Mouse (Mus musculus): ENCODE data around the gene Ern2.

DNA sequence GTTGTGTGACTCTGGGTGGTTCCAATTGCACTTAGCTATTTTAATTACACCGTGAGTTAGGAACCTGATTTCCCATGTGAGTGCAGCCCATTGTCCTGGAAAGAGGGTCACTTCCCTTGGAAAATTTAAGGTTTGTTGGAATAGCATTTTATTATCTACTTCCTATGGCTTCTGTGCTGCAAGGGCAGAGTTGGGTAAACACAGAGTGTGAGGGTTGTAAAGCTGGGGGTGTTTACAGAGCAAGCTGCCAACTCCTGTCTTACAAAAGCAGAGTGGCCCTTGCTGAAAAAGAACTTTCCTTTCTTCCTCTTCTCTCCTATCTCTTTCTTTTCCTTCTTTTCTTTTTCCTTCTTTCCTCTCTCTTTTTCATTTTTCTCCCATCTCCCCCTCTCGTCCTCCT is 17.9 kb upstream of the Ern2 start:
- TF ChIP-seq CTCF (IDR thresholded peaks at IDR 0.05; ENCODE audit: control insufficient read depth, insufficient read depth, insufficient replicate concordance, low read depth, low read length) (no peak), POLR2A (IDR thresholded peaks at IDR 0.05; ENCODE audit: control insufficient read depth, low read depth, low read length) (no peak)
